Mouse (Mus musculus): Measurements from ENCODE around the gene Noc3l. TPM values are rescaled to one million over a fixed set of nuclear protein-coding genes. Genes with fewer than 3 reads are reported as not detected.

The Noc3l gene
- polyA plus RNA-seq, 1 experiment from 2014 or later: 12.8 TPM

DNA sequence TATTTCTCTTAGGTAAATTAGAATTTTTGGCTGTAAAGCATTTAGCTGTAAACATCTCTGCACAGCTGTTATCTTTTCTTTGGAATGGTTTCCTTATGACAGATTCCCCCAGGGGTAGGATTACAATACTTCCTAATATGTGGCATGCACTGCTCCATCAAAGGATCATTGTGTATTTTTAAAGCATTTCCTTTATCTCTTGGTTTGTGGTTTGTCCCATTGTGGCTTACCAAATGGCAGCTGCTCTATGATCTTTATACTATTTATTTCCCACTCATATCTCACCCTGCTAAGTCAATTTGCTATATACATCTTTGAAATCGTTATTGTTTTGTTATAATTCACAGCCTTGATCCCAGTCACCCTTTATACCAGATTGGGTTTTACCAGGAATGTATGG lies 14.2 kb upstream of the Noc3l start:
- no peak overlapping the region for H3K27ac ChIP-seq (replicated peaks; ENCODE audit: low read depth, low read length)
- no peaks in the 10 kb centered on the region for H3K36me3 ChIP-seq (ENCODE audit: control insufficient read depth, insufficient read depth, low read length)
- H3K27me3 ChIP-seq (ENCODE audit: control insufficient read depth, insufficient read depth, low read length): no peaks in the 10 kb centered on the region
- no peak overlapping the region for H3K9ac ChIP-seq (ENCODE audit: low read length)
- H3K9me3 ChIP-seq (ENCODE audit: control insufficient read depth, low read length): no peaks in the 10 kb centered on the region
- H3K4me2 ChIP-seq (ENCODE audit: low read depth, severe bottlenecking): no peak overlapping the region
- H3K4me3 ChIP-seq (ENCODE audit: low read depth, low read length): no peak overlapping the region
- no peak for ATAC-seq (ENCODE audit: insufficient number of reproducible peaks, low FRiP score, low TSS enrichment, low read depth)
- DNase-seq (ENCODE audit: low spot score): no peak
- WGBS: 69% methylated on average over 1 of the region's 1 CpGs
- H3K4me1 ChIP-seq (ENCODE audit: control insufficient read depth, insufficient read depth, low read length): no peaks in the 10 kb centered on the region

DNA sequence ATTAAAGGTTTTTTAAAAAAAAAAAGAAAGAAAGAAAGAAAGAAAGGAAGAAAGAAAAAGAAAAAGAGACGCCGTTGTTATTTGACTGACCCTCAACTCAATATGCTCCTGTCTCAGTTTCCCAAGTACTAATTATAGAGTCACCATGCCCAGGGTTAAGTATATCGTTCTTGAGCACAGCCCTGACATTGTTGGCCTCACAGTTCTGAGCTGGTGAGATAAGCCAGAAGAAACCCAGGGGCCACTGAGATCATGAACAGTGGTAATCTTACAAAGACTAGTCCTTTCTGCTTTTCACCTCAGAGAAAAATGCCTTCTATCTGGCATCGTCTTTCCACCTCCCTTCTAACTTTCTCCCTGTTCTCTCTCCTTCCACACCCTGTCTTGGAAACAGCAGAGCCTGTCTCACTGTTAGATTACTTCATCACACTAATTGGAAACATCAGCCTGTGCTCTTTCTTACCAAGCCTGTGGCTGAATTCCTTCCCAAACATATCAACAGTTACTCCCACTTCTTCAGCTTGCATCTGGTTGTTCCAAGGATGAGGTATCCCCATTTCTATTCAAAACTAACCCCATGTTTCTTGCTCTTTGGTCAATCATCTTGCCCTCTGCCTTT lies 1.3 kb upstream of the Noc3l start:
- H3K4me3 ChIP-seq (ENCODE audit: low read depth, low read length): no peak overlapping the region
- ATAC-seq (ENCODE audit: insufficient number of reproducible peaks, low FRiP score, low TSS enrichment, low read depth) (no peak), DNase-seq (ENCODE audit: low spot score) (no peak)
- H3K9me3 ChIP-seq (ENCODE audit: control insufficient read depth, low read length): no peaks in the 10 kb centered on the region
- no peak overlapping the region for H3K9ac ChIP-seq (ENCODE audit: low read length)
- no peaks in the 10 kb centered on the region for H3K27me3 ChIP-seq (ENCODE audit: control insufficient read depth, insufficient read depth, low read length)
- no peak overlapping the region for H3K4me2 ChIP-seq (ENCODE audit: low read depth, severe bottlenecking)
- H3K4me1 ChIP-seq (ENCODE audit: control insufficient read depth, insufficient read depth, low read length): 0 out of 2 replicates have a peak, but pooled peaks cover 4% of the 10 kb centered on the region
- no peak overlapping the region for H3K27ac ChIP-seq (replicated peaks; ENCODE audit: low read depth, low read length)
- no peaks in the 10 kb centered on the region for H3K36me3 ChIP-seq (ENCODE audit: control insufficient read depth, insufficient read depth, low read length)
- 78% methylated on average over 4 of the region's 4 CpGs for WGBS

DNA sequence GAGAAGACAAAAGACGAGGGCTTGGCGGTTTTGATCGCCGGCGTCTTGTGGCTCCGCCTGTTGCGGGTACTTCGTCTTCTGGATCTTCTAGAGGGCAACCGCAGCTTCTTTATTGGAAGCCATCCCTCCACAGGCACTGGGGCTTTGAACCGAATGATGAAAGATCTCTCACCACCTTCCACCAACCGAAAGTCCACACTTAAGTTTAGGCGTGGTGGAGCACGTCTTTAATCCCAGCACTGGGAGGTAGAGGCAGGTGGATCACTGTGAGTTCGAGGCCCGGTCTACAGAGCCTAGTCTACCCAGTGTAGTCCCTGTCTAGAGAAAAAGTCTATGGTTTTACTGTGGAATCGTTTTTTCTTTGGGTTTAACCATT lies 378 bp upstream of the Noc3l start:
- DNase-seq (ENCODE audit: low spot score) (no peak), ATAC-seq (ENCODE audit: insufficient number of reproducible peaks, low FRiP score, low TSS enrichment, low read depth) (peak; percentile 47)
- 13% methylated on average over 16 of the region's 16 CpGs for WGBS

DNA sequence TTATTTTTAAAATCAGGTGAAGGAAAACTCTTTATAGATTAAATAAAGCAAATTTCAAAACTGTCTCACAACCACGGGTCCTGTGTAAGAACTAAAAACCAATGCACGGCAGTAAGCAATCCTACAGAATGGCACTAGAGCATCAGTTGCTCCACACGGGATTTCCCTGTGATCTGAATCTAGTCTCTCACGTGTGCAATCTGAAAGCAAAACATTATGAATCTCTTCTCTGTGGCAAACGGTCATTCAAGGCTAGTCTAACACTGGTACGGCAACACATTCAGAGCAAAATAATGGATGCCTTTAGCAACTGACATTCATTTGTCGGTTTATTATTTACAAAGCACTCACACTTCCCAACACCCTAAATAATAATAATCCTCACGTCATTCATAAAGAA lies 846 bp downstream of the Noc3l start:
- ATAC-seq (ENCODE audit: insufficient number of reproducible peaks, low FRiP score, low TSS enrichment, low read depth) (no peak), DNase-seq (ENCODE audit: low spot score) (no peak)
- 45% methylated on average over 8 of the region's 8 CpGs for WGBS
- H3K4me2 ChIP-seq (ENCODE audit: low read depth, severe bottlenecking): peak overlapping the region; percentile 85
- no peaks in the 10 kb centered on the region; the same call in 1 of the 2 replicates for H3K36me3 ChIP-seq (ENCODE audit: control insufficient read depth, insufficient read depth, low read length)
- no peak overlapping the region for H3K27ac ChIP-seq (replicated peaks; ENCODE audit: low read depth, low read length)
- peak overlapping the region; percentile 76 for H3K4me3 ChIP-seq (ENCODE audit: low read depth, low read length)
- H3K4me1 ChIP-seq (ENCODE audit: control insufficient read depth, insufficient read depth, low read length): 0 out of 2 replicates have a peak, but pooled peaks cover 4% of the 10 kb centered on the region
- no peaks in the 10 kb centered on the region for H3K9me3 ChIP-seq (ENCODE audit: control insufficient read depth, low read length)
- H3K9ac ChIP-seq (ENCODE audit: low read length): peak overlapping the region; percentile 77
- no peaks in the 10 kb centered on the region for H3K27me3 ChIP-seq (ENCODE audit: control insufficient read depth, insufficient read depth, low read length)

More for the DNA sequence above, 378 bp upstream of the Noc3l start:
- Histone ChIP-seq H3K36me3 (ENCODE audit: control insufficient read depth, insufficient read depth, low read length) (no peaks in the 10 kb centered on the region), H3K27me3 (ENCODE audit: control insufficient read depth, insufficient read depth, low read length) (no peaks in the 10 kb centered on the region), H3K9me3 (ENCODE audit: control insufficient read depth, low read length) (no peaks in the 10 kb centered on the region), H3K9ac (ENCODE audit: low read length) (peak overlapping the region; percentile 77), H3K27ac (replicated peaks; ENCODE audit: low read depth, low read length) (no peak overlapping the region; the same call in 1 of the 2 replicates), H3K4me1 (ENCODE audit: control insufficient read depth, insufficient read depth, low read length) (0 out of 2 replicates have a peak, but pooled peaks cover 4% of the 10 kb centered on the region), H3K4me2 (ENCODE audit: low read depth, severe bottlenecking) (peak overlapping the region; percentile 85), H3K4me3 (ENCODE audit: low read depth, low read length) (peak overlapping the region; percentile 76)

DNA sequence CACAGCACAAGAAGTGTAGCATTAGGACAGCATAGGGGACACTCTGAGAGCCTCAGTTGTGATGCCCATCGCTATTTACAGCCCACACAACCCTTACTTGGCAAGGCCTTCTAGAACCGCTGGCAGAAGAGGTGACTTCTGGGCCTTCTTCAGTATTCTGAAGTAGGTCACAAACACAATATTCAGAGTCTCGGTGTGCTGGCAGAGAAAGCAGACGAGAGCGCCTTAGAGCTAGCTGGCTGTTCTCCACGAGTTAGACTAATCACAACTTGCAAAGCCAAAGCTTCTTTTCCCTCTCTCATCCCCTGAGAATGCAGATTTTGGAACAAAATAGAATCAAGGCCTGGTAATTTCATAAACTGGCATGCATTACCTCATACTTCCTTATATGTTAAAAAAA lies 20.2 kb downstream of the Noc3l start:
- no peaks in the 10 kb centered on the region for H3K4me1 ChIP-seq (ENCODE audit: control insufficient read depth, insufficient read depth, low read length)
- H3K4me2 ChIP-seq (ENCODE audit: low read depth, severe bottlenecking): no peak overlapping the region
- 96% methylated on average over 6 of the region's 6 CpGs for WGBS
- H3K9me3 ChIP-seq (ENCODE audit: control insufficient read depth, low read length): no peaks in the 10 kb centered on the region
- no peak overlapping the region for H3K9ac ChIP-seq (ENCODE audit: low read length)
- no peak for ATAC-seq (ENCODE audit: insufficient number of reproducible peaks, low FRiP score, low TSS enrichment, low read depth)
- DNase-seq (ENCODE audit: low spot score): no peak
- no peaks in the 10 kb centered on the region for H3K27me3 ChIP-seq (ENCODE audit: control insufficient read depth, insufficient read depth, low read length)
- no peak overlapping the region for H3K4me3 ChIP-seq (ENCODE audit: low read depth, low read length)
- H3K36me3 ChIP-seq (ENCODE audit: control insufficient read depth, insufficient read depth, low read length): peaks cover 18% of the 10 kb centered on the region
- H3K27ac ChIP-seq (replicated peaks; ENCODE audit: low read depth, low read length): no peak overlapping the region

DNA sequence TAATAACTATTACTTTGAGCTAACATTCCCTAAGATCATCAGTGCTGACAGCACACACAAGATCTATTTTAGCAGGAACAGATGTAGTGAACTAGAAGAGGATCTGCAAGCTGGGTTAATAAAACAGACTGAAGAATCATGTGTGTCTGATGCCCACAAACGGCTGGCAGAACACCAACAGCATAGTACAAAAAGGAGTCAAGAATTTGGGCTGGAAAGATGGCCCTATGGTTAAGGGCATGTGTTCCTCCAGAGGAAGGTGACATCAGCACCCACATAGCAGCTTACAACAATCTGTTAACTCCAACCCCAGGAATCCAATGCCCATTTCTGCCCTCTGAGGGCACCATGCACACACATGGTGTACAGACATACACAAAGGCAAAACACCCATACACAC lies 20.7 kb downstream of the Noc3l start:
- Histone ChIP-seq H3K27me3 (ENCODE audit: control insufficient read depth, insufficient read depth, low read length) (no peaks in the 10 kb centered on the region), H3K4me3 (ENCODE audit: low read depth, low read length) (no peak overlapping the region), H3K27ac (replicated peaks; ENCODE audit: low read depth, low read length) (no peak overlapping the region), H3K4me2 (ENCODE audit: low read depth, severe bottlenecking) (no peak overlapping the region), H3K9me3 (ENCODE audit: control insufficient read depth, low read length) (no peaks in the 10 kb centered on the region), H3K36me3 (ENCODE audit: control insufficient read depth, insufficient read depth, low read length) (peaks cover 18% of the 10 kb centered on the region), H3K9ac (ENCODE audit: low read length) (no peak overlapping the region), H3K4me1 (ENCODE audit: control insufficient read depth, insufficient read depth, low read length) (no peaks in the 10 kb centered on the region)
- 94% methylated on average over 1 of the region's 1 CpGs for WGBS
- DNase-seq (ENCODE audit: low spot score) (no peak), ATAC-seq (ENCODE audit: insufficient number of reproducible peaks, low FRiP score, low TSS enrichment, low read depth) (no peak)

DNA sequence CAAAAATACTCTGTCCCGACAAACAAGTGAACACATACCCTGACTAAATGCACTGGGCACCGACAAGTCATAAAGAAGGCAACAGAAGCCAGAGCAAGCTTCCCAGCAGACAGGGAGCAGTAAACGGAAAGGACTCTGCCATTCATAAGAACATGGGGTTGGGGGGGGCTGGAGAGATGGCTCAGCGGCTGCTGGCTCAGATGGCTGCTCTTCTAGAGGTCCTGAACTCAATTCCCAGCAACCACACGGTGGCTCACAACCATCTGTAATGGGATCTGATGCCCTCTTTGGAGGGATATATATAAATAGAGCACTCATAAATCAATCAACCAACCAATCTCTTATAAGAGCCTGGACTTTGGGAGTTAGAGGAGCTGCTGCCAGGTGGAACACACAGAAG lies 22.5 kb downstream of the Noc3l start:
- Histone ChIP-seq H3K9ac (ENCODE audit: low read length) (no peak overlapping the region), H3K4me1 (ENCODE audit: control insufficient read depth, insufficient read depth, low read length) (no peaks in the 10 kb centered on the region), H3K36me3 (ENCODE audit: control insufficient read depth, insufficient read depth, low read length) (peaks cover 14% of the 10 kb centered on the region), H3K4me2 (ENCODE audit: low read depth, severe bottlenecking) (no peak overlapping the region), H3K27me3 (ENCODE audit: control insufficient read depth, insufficient read depth, low read length) (no peaks in the 10 kb centered on the region), H3K27ac (replicated peaks; ENCODE audit: low read depth, low read length) (no peak overlapping the region), H3K4me3 (ENCODE audit: low read depth, low read length) (no peak overlapping the region), H3K9me3 (ENCODE audit: control insufficient read depth, low read length) (no peaks in the 10 kb centered on the region)
- DNase-seq (ENCODE audit: low spot score): no peak
- WGBS: 79% methylated on average over 5 of the region's 5 CpGs
- ATAC-seq (ENCODE audit: insufficient number of reproducible peaks, low FRiP score, low TSS enrichment, low read depth): no peak

DNA sequence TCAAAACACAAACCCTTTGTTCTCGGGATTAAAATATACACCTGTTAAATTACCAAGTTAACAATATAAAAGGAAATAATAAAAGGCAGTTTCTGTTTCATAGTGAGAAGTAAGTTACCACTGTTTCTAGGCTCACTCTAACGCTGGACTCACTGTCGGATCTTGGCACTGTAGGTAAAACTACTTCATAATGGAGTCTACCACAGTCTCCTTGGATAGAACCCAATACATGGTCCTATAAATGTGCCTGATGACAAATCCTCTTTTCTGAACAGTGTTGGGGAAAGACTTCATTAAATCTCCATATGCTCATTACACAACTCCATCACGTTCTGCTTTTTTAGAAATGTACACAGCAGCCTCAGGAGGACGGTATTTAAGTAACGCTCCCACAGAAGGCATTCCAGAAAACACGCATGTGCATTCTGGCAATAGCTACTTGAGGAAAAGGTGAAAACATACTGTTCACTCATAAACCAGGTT lies 25.4 kb downstream of the Noc3l start:
- no peak overlapping the region for H3K9ac ChIP-seq (ENCODE audit: low read length)
- no peaks in the 10 kb centered on the region for H3K4me1 ChIP-seq (ENCODE audit: control insufficient read depth, insufficient read depth, low read length)
- no peak overlapping the region for H3K4me3 ChIP-seq (ENCODE audit: low read depth, low read length)
- no peaks in the 10 kb centered on the region for H3K9me3 ChIP-seq (ENCODE audit: control insufficient read depth, low read length)
- H3K27me3 ChIP-seq (ENCODE audit: control insufficient read depth, insufficient read depth, low read length): no peaks in the 10 kb centered on the region
- no peak for DNase-seq (ENCODE audit: low spot score)
- no peak overlapping the region for H3K4me2 ChIP-seq (ENCODE audit: low read depth, severe bottlenecking)
- ATAC-seq (ENCODE audit: insufficient number of reproducible peaks, low FRiP score, low TSS enrichment, low read depth): no peak
- H3K27ac ChIP-seq (replicated peaks; ENCODE audit: low read depth, low read length): no peak overlapping the region
- peaks cover 13% of the 10 kb centered on the region for H3K36me3 ChIP-seq (ENCODE audit: control insufficient read depth, insufficient read depth, low read length)
- 92% methylated on average over 7 of the region's 7 CpGs for WGBS

DNA sequence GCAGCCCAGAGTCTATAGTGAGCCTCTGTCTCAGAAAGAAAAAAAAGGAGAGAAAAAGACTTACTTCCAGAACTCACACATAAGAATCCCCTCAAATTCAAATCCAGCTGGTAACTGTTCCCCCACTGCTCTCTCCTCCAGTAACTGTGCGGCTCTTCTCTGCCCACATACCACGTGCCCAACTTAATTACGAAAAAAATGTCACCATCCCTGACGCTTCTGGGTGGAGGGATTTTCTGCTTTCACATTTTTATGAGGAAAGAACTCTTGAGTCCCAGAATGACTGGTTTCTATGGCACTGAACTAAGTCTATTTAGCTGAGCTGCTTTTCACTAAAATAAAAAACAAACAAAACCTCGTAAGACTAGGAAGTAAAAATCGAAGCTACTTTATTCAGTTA lies 31.3 kb downstream of the Noc3l start:
- no peaks in the 10 kb centered on the region for H3K27me3 ChIP-seq (ENCODE audit: control insufficient read depth, insufficient read depth, low read length)
- H3K27ac ChIP-seq (replicated peaks; ENCODE audit: low read depth, low read length): no peak overlapping the region
- 88% methylated on average over 6 of the region's 6 CpGs for WGBS
- no peak overlapping the region for H3K9ac ChIP-seq (ENCODE audit: low read length)
- peaks cover 9% of the 10 kb centered on the region for H3K36me3 ChIP-seq (ENCODE audit: control insufficient read depth, insufficient read depth, low read length)
- H3K4me1 ChIP-seq (ENCODE audit: control insufficient read depth, insufficient read depth, low read length): no peaks in the 10 kb centered on the region
- H3K4me2 ChIP-seq (ENCODE audit: low read depth, severe bottlenecking): no peak overlapping the region
- no peaks in the 10 kb centered on the region for H3K9me3 ChIP-seq (ENCODE audit: control insufficient read depth, low read length)
- DNase-seq (ENCODE audit: low spot score): no peak
- no peak for ATAC-seq (ENCODE audit: insufficient number of reproducible peaks, low FRiP score, low TSS enrichment, low read depth)
- no peak overlapping the region for H3K4me3 ChIP-seq (ENCODE audit: low read depth, low read length)
